Mouse (Mus musculus): ENCODE measurements around the gene Iqsec3.

Gene Iqsec3

GRCm38 (mm10) chr6:121473093-121473821 is at the start of gene Iqsec3:
Gene Iqsec3, minus strand, starts transcription at chr6:121473678.
- DNase-seq (ENCODE audit: low spot score): peak; percentile 95

- DNase-seq (ENCODE audit: low spot score): no peak
These were observed 48.7 kb upstream of the Iqsec3 start for GRCm38 (mm10) chr6:121522106-121522705.

- no peak for DNase-seq (ENCODE audit: low spot score)
These were observed 47.6 kb upstream of the Iqsec3 start for GRCm38 (mm10) chr6:121521030-121521429.

- no peak for DNase-seq (ENCODE audit: low spot score)
These were observed 46.4 kb upstream of the Iqsec3 start for GRCm38 (mm10) chr6:121519896-121520295.

GRCm38 (mm10) chr6:121519266-121519810 is 45.9 kb upstream of the Iqsec3 start:
- no peak for DNase-seq (ENCODE audit: low spot score)

GRCm38 (mm10) chr6:121517726-121518125 is 44.2 kb upstream of the Iqsec3 start:
- no peak for DNase-seq (ENCODE audit: low spot score)

- DNase-seq (ENCODE audit: low spot score): no peak
These were observed 36.9 kb upstream of the Iqsec3 start for GRCm38 (mm10) chr6:121510381-121510780.

GRCm38 (mm10) chr6:121509871-121510270 is 36.4 kb upstream of the Iqsec3 start:
- no peak for DNase-seq (ENCODE audit: low spot score)

- peak; percentile 51 for DNase-seq (ENCODE audit: low spot score)
These were observed 34.8 kb upstream of the Iqsec3 start for GRCm38 (mm10) chr6:121508266-121508665.

- DNase-seq (ENCODE audit: low spot score): no peak
These were observed 27.7 kb upstream of the Iqsec3 start for GRCm38 (mm10) chr6:121501044-121501638.

- DNase-seq (ENCODE audit: low spot score): no peak
These were observed 26.4 kb upstream of the Iqsec3 start for GRCm38 (mm10) chr6:121499856-121500255.

- peak; percentile 51 for DNase-seq (ENCODE audit: low spot score)
These were observed 25.5 kb upstream of the Iqsec3 start for GRCm38 (mm10) chr6:121498819-121499535.

- no peak for DNase-seq (ENCODE audit: low spot score)
These were observed 22.1 kb upstream of the Iqsec3 start for GRCm38 (mm10) chr6:121495606-121496005.

GRCm38 (mm10) chr6:121495026-121495425 is 21.5 kb upstream of the Iqsec3 start:
- DNase-seq (ENCODE audit: low spot score): no peak

- DNase-seq (ENCODE audit: low spot score): no peak
These were observed 20.8 kb upstream of the Iqsec3 start for GRCm38 (mm10) chr6:121494319-121494718.

- no peak for DNase-seq (ENCODE audit: low spot score)
These were observed 17.9 kb upstream of the Iqsec3 start for GRCm38 (mm10) chr6:121491339-121491738.

GRCm38 (mm10) chr6:121472273-121472672 is 1.2 kb downstream of the Iqsec3 start:
- no peak for DNase-seq (ENCODE audit: low spot score)

GRCm38 (mm10) chr6:121468235-121468634 is 5.2 kb downstream of the Iqsec3 start:
- DNase-seq (ENCODE audit: low spot score): no peak

- DNase-seq (ENCODE audit: low spot score): no peak
These were observed 10.7 kb downstream of the Iqsec3 start for GRCm38 (mm10) chr6:121462628-121463340.

- DNase-seq (ENCODE audit: low spot score): no peak
These were observed 16.1 kb downstream of the Iqsec3 start for GRCm38 (mm10) chr6:121457381-121457780.

GRCm38 (mm10) chr6:121456651-121457050 is 16.8 kb downstream of the Iqsec3 start:
- DNase-seq (ENCODE audit: low spot score): no peak

All from retina, embryonic 14.5 days (tissue).